Mouse (Mus musculus): ENCODE data around the gene Fntb.

The Fntb gene

GRCm38 (mm10) chr12:76889404-76890184, 124.2 kb downstream of the Fntb start:
- DNase-seq: no peak

GRCm38 (mm10) chr12:76891160-76891559, 125.8 kb downstream of the Fntb start:
- no peak for DNase-seq

GRCm38 (mm10) chr12:76892910-76893695, 127.7 kb downstream of the Fntb start:
- DNase-seq: no peak

GRCm38 (mm10) chr12:76894792-76895559, 129.6 kb downstream of the Fntb start:
- no peak for DNase-seq

GRCm38 (mm10) chr12:76895777-76896176, 130.4 kb downstream of the Fntb start:
- DNase-seq: peak; percentile 87

- DNase-seq: no peak
These were observed 131.2 kb downstream of the Fntb start for GRCm38 (mm10) chr12:76896566-76896965.

- no peak for DNase-seq
These were observed 131.6 kb downstream of the Fntb start for GRCm38 (mm10) chr12:76897006-76897405.

- DNase-seq: peak; percentile 66
These were observed 132.8 kb downstream of the Fntb start for GRCm38 (mm10) chr12:76898141-76898540.

- no peak for DNase-seq
These were observed 134.0 kb downstream of the Fntb start for GRCm38 (mm10) chr12:76899261-76899975.

- no peak for DNase-seq
These were observed 136.3 kb downstream of the Fntb start for GRCm38 (mm10) chr12:76901508-76902294.

GRCm38 (mm10) chr12:76906278-76906677, 140.9 kb downstream of the Fntb start:
- DNase-seq: no peak

- no peak for DNase-seq
These were observed 143.8 kb downstream of the Fntb start for GRCm38 (mm10) chr12:76909218-76909617.

GRCm38 (mm10) chr12:76910258-76910940, 145.0 kb downstream of the Fntb start:
- DNase-seq: peak; percentile 84

GRCm38 (mm10) chr12:76911171-76911726, 145.9 kb downstream of the Fntb start:
- peak; percentile 95 for DNase-seq

- DNase-seq: no peak
These were observed 146.8 kb downstream of the Fntb start for GRCm38 (mm10) chr12:76912193-76912592.

GRCm38 (mm10) chr12:76916163-76916562, 150.8 kb downstream of the Fntb start:
- no peak for DNase-seq

- no peak for DNase-seq
These were observed 152.7 kb downstream of the Fntb start for GRCm38 (mm10) chr12:76918113-76918512.

- no peak for DNase-seq
These were observed 153.5 kb downstream of the Fntb start for GRCm38 (mm10) chr12:76918855-76919254.

GRCm38 (mm10) chr12:76920398-76920797, 155.0 kb downstream of the Fntb start:
- DNase-seq: no peak

- DNase-seq: no peak
These were observed 155.6 kb downstream of the Fntb start for GRCm38 (mm10) chr12:76920990-76921389.

- no peak for DNase-seq
These were observed 157.7 kb downstream of the Fntb start for GRCm38 (mm10) chr12:76923118-76923517.
